Mouse (Mus musculus): Measurements from ENCODE around the gene Tbl1xr1.

- TF ChIP-seq CTCF (IDR thresholded peaks at IDR 0.05; ENCODE audit: borderline replicate concordance, insufficient read depth, low read length) (no peak), POLR2A (IDR thresholded peaks at IDR 0.05; ENCODE audit: low read depth, low read length) (no peak)
Measured at GRCm38 (mm10) chr3:22174232-22174631, 97.8 kb downstream of the Tbl1xr1 start.
